Mouse (Mus musculus) MN1 (cell line): Measurements from ENCODE around the gene Atmin.
A peak's percentile ranks its signal among the peaks of the same experiment; 100 is the strongest.

Experiments used
- DNase-seq: peaks from one replicate; pipeline ENCODE4 v3.0.0-alpha.2; 2016; ENCODE audit warnings: low spot score

The Atmin gene

GRCm38 (mm10) chr8:116943161-116943554, at the start of gene Atmin:
Gene Atmin (plus strand): TSS chr8:116943393.
- DNase-seq = peak; percentile 97

DNA sequence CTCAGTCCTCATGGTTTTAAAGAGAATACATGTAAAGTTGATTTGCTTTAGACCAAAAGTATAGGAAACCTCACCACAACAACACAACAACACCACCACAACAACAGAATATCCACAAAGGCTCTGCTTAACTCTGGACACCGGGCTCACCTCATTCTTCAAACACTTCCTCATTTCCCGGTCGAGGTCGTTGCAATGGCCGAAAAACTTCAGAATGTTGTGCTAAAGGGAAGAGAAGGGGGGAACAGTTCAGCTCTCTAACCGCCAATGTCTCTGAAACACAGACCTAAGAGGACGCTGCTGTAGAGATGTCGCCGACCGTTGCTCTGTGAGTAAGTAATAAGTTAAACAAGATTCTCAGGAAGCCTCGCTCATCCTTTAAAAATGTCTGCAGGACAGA, 49.3 kb upstream of the Atmin start:
- no peak for DNase-seq

DNA sequence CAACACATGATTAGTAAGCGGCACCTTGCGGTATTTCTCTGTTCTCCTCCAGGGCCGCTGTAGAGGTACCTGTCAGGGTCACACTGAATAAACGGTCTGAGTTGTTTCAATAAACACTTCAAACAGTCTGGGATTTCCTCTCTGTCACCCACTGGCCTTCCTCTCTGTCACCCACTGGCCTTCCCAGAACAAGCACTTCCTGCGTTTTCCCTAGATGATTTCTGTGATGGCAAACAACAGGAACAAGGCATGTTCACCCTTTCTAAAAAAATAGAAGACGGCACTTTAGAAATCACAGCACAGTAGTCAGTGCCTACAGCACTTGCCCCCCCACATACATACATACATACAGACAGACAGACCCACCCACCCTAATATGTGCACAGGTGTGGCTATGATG, 47.7 kb upstream of the Atmin start:
- DNase-seq = no peak

DNA sequence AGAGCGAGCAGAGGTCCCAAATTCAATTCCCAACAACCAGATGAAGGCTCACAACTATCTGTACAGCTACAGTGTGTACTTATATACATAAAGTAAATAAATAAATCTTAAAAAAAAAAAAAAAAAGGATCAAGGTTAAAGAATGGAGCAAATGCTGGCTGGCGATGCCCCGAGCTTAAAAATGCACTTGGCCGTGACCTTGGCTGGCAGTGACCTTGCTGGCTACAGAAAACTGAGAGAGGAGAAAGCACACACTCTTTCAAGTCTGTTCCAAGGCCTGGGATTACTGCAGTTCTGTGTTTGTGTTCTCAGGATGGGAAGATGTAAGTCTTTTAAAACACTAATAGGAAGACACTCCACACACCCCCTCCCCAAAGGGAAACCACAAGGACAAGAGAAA, 38.5 kb upstream of the Atmin start:
- DNase-seq = no peak

- DNase-seq = no peak
Observed at GRCm38 (mm10) chr8:116905252-116905651, 37.9 kb upstream of the Atmin start.

DNA sequence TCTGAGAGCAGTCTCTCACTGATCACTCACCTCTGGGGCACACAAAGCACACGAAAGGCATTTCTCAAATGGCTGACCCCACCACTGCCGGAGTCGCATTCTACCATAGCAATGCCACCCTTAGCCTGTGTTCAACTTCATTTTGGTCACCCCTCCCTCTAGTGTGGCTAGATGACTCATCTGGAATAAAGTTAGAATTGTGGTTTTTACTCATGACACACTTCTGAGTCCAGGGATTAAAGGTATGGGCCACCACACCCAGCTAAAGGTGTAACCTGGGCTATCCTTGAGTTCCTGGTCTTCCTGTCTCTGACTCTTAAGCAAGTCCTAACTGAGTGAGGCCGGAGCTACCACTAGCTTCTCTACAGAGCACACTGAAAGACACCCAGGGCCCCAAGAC, 37.4 kb upstream of the Atmin start:
- no peak for DNase-seq

- no peak for DNase-seq
Observed at GRCm38 (mm10) chr8:116921005-116921336, 22.2 kb upstream of the Atmin start.

DNA sequence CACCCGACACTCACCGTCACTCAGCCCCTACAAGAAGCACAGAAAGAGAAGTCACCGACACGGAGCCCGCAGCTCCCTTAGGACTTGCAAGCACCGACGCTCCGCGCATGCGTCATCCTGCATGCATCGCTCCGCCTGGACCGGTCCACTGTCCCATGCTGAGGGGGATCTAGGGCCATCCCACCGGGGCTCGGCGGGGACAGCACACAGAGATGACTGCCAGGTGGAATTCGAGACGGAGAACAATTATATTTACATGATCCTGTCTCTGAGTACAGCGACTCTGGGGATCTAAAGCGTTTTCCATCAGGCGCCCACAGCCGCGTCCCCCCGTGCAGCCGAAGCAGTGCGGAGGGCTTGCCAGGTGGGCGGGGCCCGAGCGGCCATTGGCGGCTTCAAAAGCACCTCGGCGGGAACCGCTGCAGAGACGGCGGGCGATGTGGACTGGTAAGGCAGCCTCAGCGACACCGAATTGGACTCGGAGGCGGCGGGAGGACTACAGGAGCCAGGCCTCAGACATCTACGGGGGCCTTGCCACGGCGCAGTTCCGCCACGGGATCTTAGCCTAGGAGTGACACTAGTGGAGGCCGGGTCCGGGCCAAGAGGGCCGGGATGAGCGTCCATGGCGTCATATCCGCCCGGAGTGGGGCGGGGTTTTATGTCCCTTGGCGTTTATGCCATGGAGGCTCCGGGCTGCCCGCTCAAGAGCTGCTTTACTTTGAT, 21.7 kb upstream of the Atmin start, which contains the start of the genes Cmc2 and Cenpn:
Gene Cmc2, minus strand, starts transcription at position 119 of the 723 bp plus-strand sequence.
Gene Cenpn, plus strand, starts transcription at position 394 of the 723 bp plus-strand sequence.
- peak; percentile 99 for DNase-seq

DNA sequence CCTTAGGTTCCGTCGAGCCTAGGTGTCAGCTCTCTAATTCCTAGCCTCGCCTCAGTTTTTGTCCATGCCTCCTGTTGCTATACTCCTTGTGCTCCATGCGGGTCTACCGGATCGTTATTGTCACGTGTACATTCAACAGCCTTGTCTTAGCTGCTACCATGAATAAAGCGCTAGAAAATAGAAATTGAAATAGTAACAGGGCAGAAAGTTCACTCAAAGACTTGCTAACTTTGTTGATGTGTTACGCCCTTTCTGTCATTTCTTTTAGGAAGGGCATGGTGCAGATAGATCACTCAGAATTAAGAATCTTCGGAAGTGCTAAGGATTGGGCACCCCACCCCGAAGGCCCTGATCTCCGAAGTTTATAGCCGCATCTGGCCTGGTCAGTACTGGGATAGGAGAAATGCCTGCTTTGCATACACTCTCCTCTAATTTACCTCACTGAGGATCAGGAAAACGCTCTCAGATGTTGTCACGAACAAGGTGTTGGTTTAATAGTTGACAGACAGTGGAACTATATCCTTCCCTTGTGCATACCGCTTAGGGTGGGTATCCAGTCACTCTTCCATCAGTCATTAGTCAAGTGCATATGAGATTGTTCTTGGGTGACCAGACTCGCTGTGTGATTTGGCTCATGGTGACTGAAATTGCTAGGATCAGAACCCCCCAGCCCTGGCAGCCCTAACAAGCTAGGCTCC, 21.0 kb upstream of the Atmin start:
- no peak for DNase-seq

- no peak for DNase-seq
Observed at GRCm38 (mm10) chr8:116923526-116923925, 19.7 kb upstream of the Atmin start.

- peak; percentile 46 for DNase-seq
Observed at GRCm38 (mm10) chr8:116927880-116928279, 15.3 kb upstream of the Atmin start.

- no peak for DNase-seq
Observed at GRCm38 (mm10) chr8:116928588-116928987, 14.6 kb upstream of the Atmin start.

- DNase-seq = no peak
Observed at GRCm38 (mm10) chr8:116934976-116935375, 8.2 kb upstream of the Atmin start.

DNA sequence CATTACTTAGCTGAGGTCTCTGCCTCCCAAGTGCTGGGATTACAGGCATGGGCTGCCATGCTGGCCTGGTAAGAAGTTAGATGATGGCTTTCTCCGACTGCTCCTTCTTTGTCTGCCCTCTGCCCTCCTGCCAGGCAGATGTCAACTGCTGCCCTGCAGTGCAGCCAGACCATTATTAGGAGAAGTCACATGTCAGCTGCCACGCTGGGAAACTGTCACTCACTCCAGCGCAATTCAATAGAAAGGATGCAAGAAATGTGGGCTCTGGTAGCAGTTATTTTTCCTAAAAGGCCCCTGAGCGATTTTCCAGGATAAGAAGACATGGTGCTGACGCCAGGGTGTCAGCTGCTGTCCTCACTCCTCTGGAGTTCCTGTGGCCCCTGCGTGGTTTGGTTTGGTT, 7.7 kb upstream of the Atmin start:
- DNase-seq = no peak

DNA sequence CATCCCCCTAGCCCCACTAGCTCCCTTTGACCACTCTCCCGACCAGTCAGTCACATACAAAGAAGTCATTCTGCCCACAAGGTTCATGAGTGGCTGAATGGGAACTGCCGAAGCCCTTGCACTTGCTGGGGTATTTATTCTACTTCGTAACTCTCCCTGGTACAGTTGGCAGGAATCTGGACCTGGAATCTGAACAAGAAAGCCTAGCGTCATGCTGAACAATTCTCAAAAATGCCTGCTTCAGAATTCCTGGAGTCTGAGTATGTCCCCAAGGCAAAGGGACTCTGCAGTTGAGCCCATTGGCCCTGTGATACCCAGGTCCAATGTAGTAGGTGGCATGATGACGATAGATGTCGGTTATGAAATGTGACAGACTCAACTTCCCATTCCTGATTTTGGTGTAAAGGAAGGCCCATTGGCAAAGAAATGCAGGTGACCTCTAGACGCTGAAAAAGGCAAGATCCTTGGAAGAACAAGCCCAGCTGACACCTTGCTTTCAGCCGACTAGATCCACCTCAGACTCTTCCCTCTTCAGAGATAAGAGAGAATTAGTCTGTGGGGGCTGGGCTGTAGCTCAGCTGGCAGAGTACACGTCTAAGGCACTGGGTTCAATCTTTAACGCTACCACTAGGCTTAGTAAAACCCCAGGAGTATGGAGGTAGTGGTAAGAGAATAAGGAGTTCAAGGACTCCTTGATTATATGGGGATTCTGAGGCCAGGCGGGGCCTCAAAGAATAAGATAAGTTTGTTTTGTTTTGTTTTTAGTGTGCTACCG, 722 bp upstream of the Atmin start:
- peak; percentile 22 for DNase-seq

- peak; percentile 57 for DNase-seq
Observed at GRCm38 (mm10) chr8:116943555-116944384, 577 bp downstream of the Atmin start.

GRCm38 (mm10) chr8:116944385-116944696, 1.1 kb downstream of the Atmin start:
- DNase-seq = no peak

DNA sequence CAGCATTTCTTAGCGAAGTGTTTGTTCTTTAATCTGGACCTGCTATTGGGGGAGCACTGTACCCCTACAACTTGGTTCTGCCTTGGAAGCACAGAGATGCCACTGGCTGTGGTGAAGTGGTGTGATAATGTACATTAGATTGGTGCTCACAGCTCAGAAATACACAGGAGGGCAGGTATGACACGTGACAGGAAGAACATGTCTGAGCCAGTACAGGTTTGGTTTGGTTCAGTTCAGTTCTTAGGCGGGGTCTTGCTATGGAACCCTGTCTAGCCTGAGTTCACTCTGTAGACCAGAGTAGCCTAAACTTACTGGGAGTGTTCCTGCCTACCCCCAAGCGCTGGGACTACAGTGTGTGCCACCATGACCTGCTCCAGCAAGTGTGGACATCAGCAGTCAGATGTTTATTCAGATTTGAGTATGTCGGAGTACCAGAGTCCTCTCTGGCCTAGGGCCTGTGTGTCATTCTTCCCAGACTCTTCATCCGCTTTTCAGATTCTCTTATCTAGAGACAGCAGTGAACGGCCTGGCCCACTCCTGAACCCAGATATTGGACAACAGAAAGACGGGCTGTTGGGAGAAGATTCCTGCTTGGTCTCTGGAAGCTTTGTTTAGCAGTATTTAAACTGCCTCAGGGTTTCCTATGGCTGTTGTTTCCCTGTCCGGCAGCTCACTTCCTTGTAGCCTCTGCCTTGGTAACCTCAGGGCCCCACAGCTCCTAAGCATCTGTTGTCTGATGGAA, 2.1 kb downstream of the Atmin start:
- no peak for DNase-seq

GRCm38 (mm10) chr8:116946268-116946838, 3.2 kb downstream of the Atmin start:
- DNase-seq = no peak

DNA sequence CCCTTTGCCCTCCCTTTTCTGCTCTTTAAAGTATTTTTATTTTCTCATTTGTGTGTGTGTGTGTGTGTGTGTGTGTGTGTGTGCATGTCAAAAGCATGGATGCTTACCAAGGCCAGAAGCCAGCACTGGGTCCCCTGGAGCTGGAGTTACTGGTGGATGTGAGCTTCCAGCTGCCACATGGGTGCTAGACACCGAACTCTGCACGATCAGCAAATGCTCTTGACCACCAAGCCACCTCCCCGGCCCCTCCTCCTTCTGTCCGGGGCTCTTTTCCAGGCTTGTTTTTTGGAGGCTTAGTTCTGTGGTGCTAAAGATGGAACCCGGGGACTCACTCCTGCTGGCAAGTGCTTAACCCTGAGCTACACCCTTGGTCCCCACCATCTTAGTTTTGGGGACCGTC, 3.7 kb downstream of the Atmin start:
- DNase-seq = no peak

- DNase-seq = no peak
Observed at GRCm38 (mm10) chr8:116947589-116947988, 4.4 kb downstream of the Atmin start.
